Mouse (Mus musculus) midbrain, embryonic 16.5 days (tissue): Measurements from ENCODE around the gene Pfdn6. TPM values are rescaled to one million over a fixed set of nuclear protein-coding genes. Genes with fewer than 3 reads are reported as not detected.

Experiments
- ATAC-seq: fragments of 200-750 bp; cut with Nextera tagmentation; 2 replicates; pipeline ENCODE4 v1.8.0; 2017; ENCODE audit warnings: moderate TSS enrichment
- H3K27ac ChIP-seq: fragments of 300-500 bp; sonication (generic); 2 replicates; pipeline ENCODE4 v1.5.1; 2014; ENCODE audit warnings: mild to moderate bottlenecking, low read length, mixed read lengths
- H3K27me3 ChIP-seq: fragments of 300-500 bp; sonication (generic); 2 replicates; pipeline ENCODE4 v1.6.1; 2014; ENCODE audit warnings: low read depth, low read length, mixed read lengths; ENCODE audit not compliant: control insufficient read depth, insufficient read depth
- H3K36me3 ChIP-seq: fragments of 300-500 bp; sonication (generic); 2 replicates; pipeline ENCODE4 v1.6.1; 2014; ENCODE audit warnings: mild to moderate bottlenecking, low read length, moderate library complexity, mixed read lengths; ENCODE audit not compliant: control insufficient read depth, insufficient read depth
- H3K4me1 ChIP-seq: fragments of 300-500 bp; sonication (generic); 2 replicates; pipeline ENCODE4 v1.6.1; 2014; ENCODE audit warnings: mild to moderate bottlenecking, low read length, mixed read lengths; ENCODE audit not compliant: control insufficient read depth, insufficient read depth
- H3K4me2 ChIP-seq: fragments of 300-500 bp; sonication (generic); 2 replicates; pipeline ENCODE4 v1.6.1; 2014; ENCODE audit warnings: mild to moderate bottlenecking, low read length, mixed read lengths
- H3K4me3 ChIP-seq: fragments of 300-500 bp; sonication (generic); 2 replicates; pipeline ENCODE4 v1.5.1; 2014; ENCODE audit warnings: low read depth, mild to moderate bottlenecking, low read length, moderate library complexity, mixed read lengths
- H3K9ac ChIP-seq: fragments of 300-500 bp; sonication (generic); 2 replicates; pipeline ENCODE4 v1.6.1; 2014; ENCODE audit warnings: low read depth, low read length, mixed read lengths
- H3K9me3 ChIP-seq: fragments of 300-500 bp; sonication (generic); replicated peaks from 2 replicates; pipeline ENCODE4 v1.6.1; 2014; ENCODE audit warnings: mild to moderate bottlenecking, low read length, mixed read lengths; ENCODE audit not compliant: control insufficient read depth, poor library complexity, severe bottlenecking
- WGBS: fragments of 180-500 bp; shearing (Covaris S2); extraction: QIAGEN DNeasy Blood & Tissue Kit; methylation state at CpG from one replicate; pipeline ENCODE4 v1.1.7; 2014; 5-methylcytosine and 5-hydroxymethylcytosine counted together
- polyA plus RNA-seq: library from polyadenylated mRNA; unstranded; fragments of >200 nt; fragmentation: Nextera tagmentation; extraction: Ambion mirVana; gene quantifications from 2 replicates; pipeline ENCODE4 v1.2.1, GENCODE M21; 2015

The Pfdn6 gene
- polyA plus RNA-seq, 1 experiment from 2014 or later: 186 TPM

DNA sequence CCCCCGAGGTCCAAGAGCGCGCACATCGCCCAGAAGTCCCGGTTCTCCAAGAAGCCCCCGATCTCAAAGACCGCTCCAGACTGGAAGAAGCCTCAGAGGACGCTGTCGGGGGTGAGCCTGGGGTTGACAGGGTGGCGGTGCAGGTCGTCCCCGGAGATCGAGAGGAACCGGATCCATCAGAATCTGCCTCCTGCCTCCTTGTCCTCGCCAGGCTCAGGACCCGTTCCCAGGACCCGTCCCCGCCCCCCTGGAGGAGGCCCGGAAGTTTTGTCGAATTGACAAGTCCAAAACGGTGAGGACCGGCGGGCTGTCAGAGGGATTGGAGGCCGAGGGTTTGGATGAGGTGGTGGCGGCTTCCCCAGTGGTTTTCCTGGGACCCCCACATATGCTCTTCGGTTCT is 838 bp upstream of the Pfdn6 start:
- Histone ChIP-seq H3K27me3 (no peaks in the 10 kb centered on the region), H3K9me3 (no peaks in the 10 kb centered on the region), H3K36me3 (peaks cover 21% of the 10 kb centered on the region), H3K4me3 (peak overlapping the region; percentile 85), H3K9ac (peak overlapping the region; percentile 84), H3K4me2 (peak overlapping the region; percentile 99), H3K4me1 (peaks cover 18% of the 10 kb centered on the region), H3K27ac (peak overlapping the region; percentile 71; the same call in 1 of the 2 replicates)
- ATAC-seq: no peak
- 3% methylated on average over 26 of the region's 26 CpGs for WGBS

DNA sequence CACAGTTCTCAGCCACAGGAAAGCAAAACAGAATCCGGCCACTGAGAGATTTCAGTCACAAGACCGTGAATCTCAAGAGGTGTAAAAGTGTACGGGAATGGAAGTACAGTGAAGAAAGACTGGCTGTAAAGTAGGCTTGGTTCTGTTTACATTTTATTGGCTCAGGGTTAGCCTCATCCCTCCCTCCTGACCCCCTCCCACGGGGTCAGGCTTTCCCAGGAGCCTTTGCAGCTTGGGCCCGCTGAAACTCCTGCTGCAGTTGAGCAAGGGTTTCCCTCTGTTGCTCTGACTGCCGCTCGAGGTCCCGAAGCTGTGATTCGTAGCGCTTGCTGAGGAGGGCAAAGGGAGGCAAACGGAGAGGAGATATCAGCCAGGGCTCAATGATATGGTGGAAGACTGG is 1.4 kb downstream of the Pfdn6 start:
- Histone ChIP-seq H3K4me3 (no peak overlapping the region), H3K9ac (no peak overlapping the region), H3K36me3 (peaks cover 16% of the 10 kb centered on the region), H3K9me3 (no peaks in the 10 kb centered on the region), H3K27ac (no peak overlapping the region), H3K4me2 (no peak overlapping the region), H3K27me3 (no peaks in the 10 kb centered on the region), H3K4me1 (peaks cover 18% of the 10 kb centered on the region)
- WGBS: 78% methylated on average over 11 of the region's 11 CpGs
- no peak for ATAC-seq

DNA sequence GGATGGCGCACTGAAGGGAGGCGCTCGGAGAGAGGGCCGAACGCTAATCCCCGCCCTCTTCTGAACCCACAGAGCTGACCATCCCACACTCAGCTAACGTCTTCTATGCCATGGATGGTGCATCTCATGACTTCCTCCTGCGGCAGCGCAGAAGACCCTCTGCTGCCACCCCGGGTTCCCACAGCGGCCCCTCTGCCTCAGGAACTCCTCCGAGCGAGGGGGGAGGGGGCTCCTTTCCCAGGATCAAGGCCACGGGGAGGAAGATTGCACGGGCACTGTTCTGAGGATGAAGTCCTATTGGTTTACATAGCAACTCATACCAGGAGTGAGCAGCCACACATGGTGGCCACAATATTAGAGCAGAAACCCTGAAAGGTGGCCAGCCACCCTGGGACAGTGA is 3.1 kb downstream of the Pfdn6 start:
- Histone ChIP-seq H3K4me3 (no peak overlapping the region), H3K9me3 (no peaks in the 10 kb centered on the region), H3K27me3 (no peaks in the 10 kb centered on the region), H3K4me2 (no peak overlapping the region), H3K9ac (no peak overlapping the region), H3K4me1 (peaks cover 17% of the 10 kb centered on the region), H3K27ac (no peak overlapping the region), H3K36me3 (peaks cover 10% of the 10 kb centered on the region; the same call in 1 of the 2 replicates)
- ATAC-seq: no peak
- 87% methylated on average over 15 of the region's 15 CpGs for WGBS

DNA sequence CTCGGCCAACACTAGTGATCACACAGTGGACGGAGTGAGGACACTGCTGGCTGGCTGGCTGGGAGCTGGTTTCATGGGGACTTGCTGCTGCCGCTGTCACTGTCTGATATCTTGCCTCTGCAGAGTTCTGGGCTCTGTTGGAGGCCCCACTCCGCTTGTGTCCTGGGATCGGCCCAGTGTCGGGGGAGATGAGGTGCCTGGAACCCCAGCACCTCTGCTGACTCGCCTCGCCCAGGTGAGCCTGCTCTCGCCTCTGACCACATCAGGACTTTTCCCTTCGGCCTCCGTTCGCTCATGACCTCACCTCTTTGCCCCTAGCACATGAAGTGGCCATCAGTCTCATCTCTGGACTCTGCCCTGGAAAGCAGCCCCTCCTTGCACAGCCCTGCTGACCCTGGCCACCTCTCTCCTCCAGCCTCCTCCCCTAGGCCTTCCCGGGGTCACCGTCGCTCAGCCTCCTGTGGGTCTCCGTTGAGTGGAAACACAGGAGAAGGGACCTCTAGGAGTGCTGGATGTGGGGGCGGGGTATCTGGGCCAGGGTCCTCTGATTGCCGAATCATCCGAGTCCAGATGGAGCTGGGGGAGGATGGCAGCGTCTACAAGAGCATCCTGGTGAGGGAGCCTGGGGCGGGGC is 4.6 kb downstream of the Pfdn6 start:
- WGBS: 90% methylated on average over 21 of the region's 21 CpGs
- no peak overlapping the region for H3K4me3 ChIP-seq
- H3K27me3 ChIP-seq: no peaks in the 10 kb centered on the region
- H3K4me1 ChIP-seq: peaks cover 14% of the 10 kb centered on the region
- no peak overlapping the region for H3K9ac ChIP-seq
- ATAC-seq: no peak
- no peak overlapping the region for H3K4me2 ChIP-seq
- no peaks in the 10 kb centered on the region for H3K9me3 ChIP-seq
- H3K36me3 ChIP-seq: peaks cover 10% of the 10 kb centered on the region; the same call in 1 of the 2 replicates
- no peak overlapping the region for H3K27ac ChIP-seq

DNA sequence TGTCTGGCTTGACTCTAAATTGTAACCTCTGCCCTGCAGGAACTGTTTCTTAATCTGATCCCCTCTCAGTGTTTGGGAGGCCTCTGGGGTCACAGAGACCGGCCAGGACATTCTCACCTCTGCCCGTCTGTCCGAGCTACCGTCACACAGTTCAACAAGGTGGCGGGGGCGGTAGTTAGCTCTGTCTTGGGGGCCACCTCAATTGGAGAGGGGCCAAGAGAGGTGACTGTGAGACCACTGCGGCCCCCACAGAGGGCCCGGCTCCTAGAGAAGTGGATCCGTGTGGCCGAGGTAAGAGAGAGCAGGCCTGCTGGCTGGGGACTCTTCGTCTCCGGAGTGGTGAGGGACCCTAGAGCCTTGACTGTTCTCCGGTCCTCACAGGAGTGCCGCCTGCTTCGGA is 7.2 kb downstream of the Pfdn6 start:
- Histone ChIP-seq H3K27ac (no peak overlapping the region), H3K9me3 (no peaks in the 10 kb centered on the region), H3K4me2 (no peak overlapping the region), H3K4me1 (peaks cover 15% of the 10 kb centered on the region), H3K4me3 (no peak overlapping the region), H3K27me3 (no peaks in the 10 kb centered on the region), H3K9ac (no peak overlapping the region), H3K36me3 (peaks cover 8% of the 10 kb centered on the region; the same call in 1 of the 2 replicates)
- no peak for ATAC-seq
- 92% methylated on average over 15 of the region's 15 CpGs for WGBS

DNA sequence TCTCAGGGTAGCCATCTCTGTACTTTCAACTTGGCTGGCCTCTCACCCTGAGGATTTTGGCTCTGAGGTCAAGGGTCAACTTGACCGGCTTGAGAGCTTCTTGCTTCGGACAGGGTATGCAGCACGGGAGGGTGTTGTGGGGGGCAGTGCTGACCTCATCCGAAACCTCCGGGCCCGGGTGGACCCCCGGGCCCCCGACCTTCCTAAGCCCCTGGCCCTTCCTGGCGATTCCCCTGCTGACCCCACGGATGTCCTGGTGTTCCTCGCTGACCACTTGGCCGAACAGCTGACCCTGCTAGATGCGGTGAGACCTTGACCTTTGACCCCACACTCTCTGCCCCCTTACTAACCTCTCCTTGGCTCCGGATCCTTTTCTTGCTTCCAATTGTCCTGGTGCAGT is 7.7 kb downstream of the Pfdn6 start:
- Histone ChIP-seq H3K9me3 (no peaks in the 10 kb centered on the region), H3K4me1 (peaks cover 17% of the 10 kb centered on the region), H3K27ac (no peak overlapping the region), H3K4me2 (no peak overlapping the region), H3K9ac (no peak overlapping the region), H3K4me3 (no peak overlapping the region), H3K27me3 (no peaks in the 10 kb centered on the region), H3K36me3 (peaks cover 8% of the 10 kb centered on the region; the same call in 1 of the 2 replicates)
- 83% methylated on average over 14 of the region's 14 CpGs for WGBS
- no peak for ATAC-seq

DNA sequence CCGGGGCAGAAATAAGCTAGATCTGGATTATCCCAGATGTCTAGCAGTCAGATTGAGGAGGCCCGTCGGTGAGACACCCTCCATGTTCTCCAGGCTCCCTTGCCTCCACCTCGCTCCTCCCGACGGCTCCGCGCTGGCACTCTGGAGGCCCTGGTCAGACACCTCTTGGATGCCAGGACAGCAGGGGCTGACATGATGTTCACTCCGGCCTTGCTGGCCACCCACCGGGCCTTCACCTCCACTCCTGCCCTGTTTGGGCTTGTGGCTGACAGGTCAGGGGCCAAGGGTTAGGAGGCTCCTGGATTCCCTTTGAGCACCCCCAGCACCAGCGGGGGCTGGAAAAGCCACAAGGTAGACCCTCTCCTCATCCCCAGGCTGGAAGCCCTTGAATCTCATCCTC is 8.2 kb downstream of the Pfdn6 start:
- peaks cover 8% of the 10 kb centered on the region; the same call in 1 of the 2 replicates for H3K36me3 ChIP-seq
- H3K4me2 ChIP-seq: no peak overlapping the region
- no peak overlapping the region for H3K9ac ChIP-seq
- ATAC-seq: no peak
- 92% methylated on average over 11 of the region's 11 CpGs for WGBS
- H3K4me1 ChIP-seq: peaks cover 17% of the 10 kb centered on the region
- no peak overlapping the region for H3K4me3 ChIP-seq
- no peaks in the 10 kb centered on the region for H3K9me3 ChIP-seq
- H3K27ac ChIP-seq: no peak overlapping the region
- no peaks in the 10 kb centered on the region for H3K27me3 ChIP-seq

DNA sequence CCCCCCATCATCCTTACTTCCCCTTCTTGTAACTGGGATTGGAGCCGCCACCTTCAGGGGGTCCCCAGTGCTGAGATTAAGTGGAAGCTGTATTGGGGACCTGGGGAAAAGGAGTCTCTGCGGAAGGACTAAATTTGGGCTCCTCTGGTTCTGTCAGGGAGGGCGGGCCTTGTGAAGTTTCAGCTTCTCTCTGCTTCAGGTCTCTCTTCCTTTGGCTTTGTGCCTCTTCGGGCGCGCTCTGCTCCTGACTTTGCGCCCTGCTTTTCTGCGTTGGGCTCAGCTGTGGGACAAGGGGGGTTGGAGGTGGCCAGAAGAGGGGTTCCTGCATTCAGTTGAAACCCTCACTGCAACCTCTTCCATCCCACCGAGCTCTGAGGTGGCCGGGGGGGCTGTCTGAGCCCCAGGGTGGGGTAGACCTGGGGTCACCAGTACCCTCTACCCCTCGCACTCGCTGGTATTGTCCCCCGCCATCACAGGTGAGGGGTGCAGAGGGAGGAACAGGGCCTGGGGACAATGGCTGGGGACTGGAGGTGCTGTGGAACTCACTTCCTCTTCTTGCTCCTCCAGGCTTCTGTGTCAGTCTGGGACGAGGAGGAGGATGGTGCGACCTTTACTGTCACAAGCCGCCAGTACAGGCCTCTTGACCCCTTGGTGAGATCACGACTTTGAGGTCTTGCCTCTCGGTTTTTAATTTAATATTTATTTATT is 8.8 kb downstream of the Pfdn6 start:
- Histone ChIP-seq H3K4me1 (peaks cover 17% of the 10 kb centered on the region), H3K27ac (no peak overlapping the region), H3K27me3 (no peaks in the 10 kb centered on the region), H3K4me2 (peak overlapping the region; percentile 99), H3K36me3 (peaks cover 11% of the 10 kb centered on the region), H3K4me3 (peak overlapping the region; percentile 88), H3K9me3 (no peaks in the 10 kb centered on the region), H3K9ac (peak overlapping the region; percentile 92)
- no peak for ATAC-seq
- whole genome bisulfite sequencing: 38% methylated on average over 18 of the region's 18 CpGs
